Mouse (Mus musculus) C2C12 (cell line): Measurements from ENCODE around the gene Baz1a.

Experiments used
- CTCF ChIP-seq: IDR thresholded peaks from one replicate; pipeline ENCODE4 v1.5.1; 2011; ENCODE audit not compliant: control insufficient read depth, insufficient read depth, insufficient read length
- MAX ChIP-seq: IDR thresholded peaks from one replicate; pipeline ENCODE4 v1.6.1; 2011; ENCODE audit warnings: mild to moderate bottlenecking, control low read depth
- MYOD1 ChIP-seq: IDR thresholded peaks from one replicate; pipeline ENCODE4 v1.6.1; 2011; ENCODE audit warnings: low read depth; ENCODE audit not compliant: control insufficient read depth, insufficient read length
- USF1 ChIP-seq: IDR thresholded peaks from one replicate; pipeline ENCODE4 v1.6.1; 2011; ENCODE audit warnings: low read depth, mild to moderate bottlenecking, control low read depth, moderate library complexity

GRCm38 (mm10) chr12:54844415-54844814 lies 169.7 kb downstream of the Baz1a start:
- TF ChIP-seq CTCF (no peak), MAX (no peak), MYOD1 (no peak), USF1 (no peak)
